Mouse (Mus musculus): ENCODE data around the gene Ttc23l. TPM values are rescaled to one million over a fixed set of nuclear protein-coding genes. Genes with fewer than 3 reads are reported as not detected.

Ttc23l gene
- polyA plus RNA-seq (2012; ENCODE audit: insufficient read depth, insufficient read length, low replicate concordance, missing spikeins) = not detected in 2 replicates

DNA sequence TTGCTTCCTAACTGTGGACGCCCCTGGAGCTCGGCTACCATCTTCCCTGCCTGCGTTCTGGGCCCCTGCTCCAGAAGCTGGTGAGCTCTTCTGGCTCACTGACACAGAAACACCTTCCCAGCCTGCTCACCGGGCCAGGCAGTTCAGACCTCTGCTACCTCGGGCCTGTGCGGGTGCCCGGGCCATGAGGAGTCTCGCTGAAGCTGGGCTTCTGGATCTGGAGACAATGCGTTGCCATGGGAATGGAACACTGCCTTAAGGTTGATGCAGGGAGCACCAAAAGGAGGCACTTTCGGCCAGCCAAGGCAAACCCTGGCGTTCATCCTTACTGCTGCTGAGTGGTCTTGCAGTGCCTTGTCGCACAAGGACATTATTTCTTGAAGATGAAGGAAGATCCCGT lies at the start of gene Ttc23l:
Ttc23l (minus strand) TSS at position 204 of the 400 bp plus-strand sequence.
- TF ChIP-seq POLR2A (IDR thresholded peaks at IDR 0.05; ENCODE audit: insufficient read depth, low read depth, low read length) (no peak), CTCF (IDR thresholded peaks at IDR 0.05; ENCODE audit: insufficient read depth, low read depth, low read length) (no peak)
- whole genome bisulfite sequencing = 81% methylated on average over 13 of the region's 13 CpGs
- Histone ChIP-seq H3K4me1 (ENCODE audit: control insufficient read depth, insufficient read depth, low read length) (no peaks in the 10 kb centered on the region), H3K27ac (ENCODE audit: insufficient read depth, low read depth, low read length) (no peak within 1 kb of the TSS), H3K4me3 (ENCODE audit: insufficient read depth, low read depth, low read length) (no peak within 1 kb of the TSS)

DNA sequence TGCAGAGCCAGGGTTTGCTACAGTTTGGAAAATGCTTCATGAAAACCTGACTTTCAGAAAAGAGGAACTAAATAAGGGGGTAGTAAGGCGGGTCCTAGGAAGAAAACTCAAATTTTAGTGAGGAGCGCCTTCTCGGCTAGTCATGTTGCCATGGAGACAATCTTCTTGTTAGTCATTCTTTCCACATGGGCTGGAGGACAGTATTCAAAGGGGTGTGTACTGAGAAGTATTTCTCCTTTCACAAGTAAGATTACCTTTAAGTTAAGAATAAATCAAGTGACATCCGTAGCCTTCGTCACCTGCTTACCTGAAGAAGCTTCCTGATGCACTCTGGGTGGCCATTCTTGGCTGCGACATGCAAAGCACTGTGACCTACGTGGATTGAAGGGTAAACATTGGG lies 40.9 kb upstream of the Ttc23l start:
- Histone ChIP-seq H3K4me3 (ENCODE audit: insufficient read depth, low read depth, low read length) (no peak overlapping the region), H3K27ac (ENCODE audit: insufficient read depth, low read depth, low read length) (no peak overlapping the region; the same call in 1 of the 2 replicates), H3K4me1 (ENCODE audit: control insufficient read depth, insufficient read depth, low read length) (peaks cover 5% of the 10 kb centered on the region)
- TF ChIP-seq POLR2A (IDR thresholded peaks at IDR 0.05; ENCODE audit: insufficient read depth, low read depth, low read length) (no peak), CTCF (IDR thresholded peaks at IDR 0.05; ENCODE audit: insufficient read depth, low read depth, low read length) (no peak)
- 56% methylated on average over 7 of the region's 7 CpGs for WGBS

DNA sequence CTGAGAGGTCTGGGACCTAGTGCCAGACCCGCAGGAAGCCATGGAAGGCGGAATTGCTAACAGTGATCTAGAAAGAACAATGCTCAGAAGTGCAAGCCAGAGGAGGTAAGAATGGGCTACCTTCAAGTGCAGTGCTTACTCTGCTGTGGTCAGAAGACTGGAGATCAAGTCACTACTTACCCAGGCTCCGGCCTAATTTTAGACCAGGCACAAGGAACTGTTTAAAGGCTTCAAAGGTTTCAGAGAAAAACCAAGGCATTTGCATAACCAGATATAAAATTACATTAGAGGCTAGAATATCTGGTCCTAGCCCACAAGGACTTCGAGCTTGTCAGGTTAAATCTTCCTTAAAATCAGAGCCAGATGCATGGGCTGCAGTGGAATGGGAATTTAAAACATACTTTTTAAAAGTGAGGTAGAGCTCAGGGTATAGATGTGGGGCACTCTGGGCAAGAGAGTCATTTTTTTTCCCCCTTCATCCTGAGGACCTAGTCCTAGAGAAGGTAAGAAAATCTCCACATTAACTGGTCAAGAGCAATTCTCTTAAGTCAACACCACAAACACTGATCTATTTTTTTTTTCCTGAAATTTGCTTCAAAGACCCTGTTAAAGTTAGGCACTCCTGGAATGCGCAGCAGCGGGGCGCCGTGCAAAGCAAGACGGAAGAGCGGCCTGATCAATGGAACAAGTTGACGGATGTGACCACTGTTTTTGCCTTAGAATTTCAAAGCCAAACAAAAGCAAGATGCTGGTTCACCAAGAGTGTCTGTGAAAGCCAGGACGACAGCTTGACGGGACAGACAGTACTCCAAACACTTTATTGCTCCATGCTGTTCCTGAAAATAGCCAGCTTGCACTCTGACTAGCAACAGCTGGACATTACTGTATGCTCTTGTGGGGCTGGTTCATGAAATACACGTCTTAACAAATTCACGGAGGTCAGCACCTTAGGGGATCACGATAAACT lies 40.1 kb upstream of the Ttc23l start:
- TF ChIP-seq CTCF (IDR thresholded peaks at IDR 0.05; ENCODE audit: insufficient read depth, low read depth, low read length) = no peak
- no peak for TF ChIP-seq POLR2A (IDR thresholded peaks at IDR 0.05; ENCODE audit: insufficient read depth, low read depth, low read length)
- WGBS = 83% methylated on average over 16 of the region's 16 CpGs
- Histone ChIP-seq H3K4me3 (ENCODE audit: insufficient read depth, low read depth, low read length) (no peak overlapping the region), H3K4me1 (ENCODE audit: control insufficient read depth, insufficient read depth, low read length) (peaks cover 5% of the 10 kb centered on the region), H3K27ac (ENCODE audit: insufficient read depth, low read depth, low read length) (no peak overlapping the region)

DNA sequence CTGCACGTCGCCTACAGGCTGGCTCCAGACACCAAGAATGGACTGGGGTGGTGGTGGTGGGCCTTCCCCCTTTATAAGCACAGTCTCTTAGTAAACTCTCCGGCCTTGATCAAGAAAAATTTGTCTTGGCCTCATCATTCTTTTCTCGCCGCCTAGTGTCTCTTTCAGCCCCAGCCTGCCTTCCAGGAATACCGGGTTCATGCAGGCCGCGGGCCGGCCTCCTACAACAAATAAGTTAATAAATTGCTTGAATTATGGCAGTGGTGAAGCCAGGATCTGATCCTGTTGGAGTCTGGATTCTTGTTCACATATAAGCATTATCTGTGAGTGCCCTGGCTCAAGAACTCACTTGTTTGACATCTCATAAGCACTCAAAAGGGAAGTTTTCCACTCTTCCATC lies 38.4 kb upstream of the Ttc23l start:
- 97% methylated on average over 9 of the region's 9 CpGs for WGBS
- H3K4me3 ChIP-seq (ENCODE audit: insufficient read depth, low read depth, low read length) = no peak overlapping the region
- no peak overlapping the region for H3K27ac ChIP-seq (ENCODE audit: insufficient read depth, low read depth, low read length)
- peaks cover 5% of the 10 kb centered on the region for H3K4me1 ChIP-seq (ENCODE audit: control insufficient read depth, insufficient read depth, low read length)
- TF ChIP-seq POLR2A (IDR thresholded peaks at IDR 0.05; ENCODE audit: insufficient read depth, low read depth, low read length) = no peak
- no peak for TF ChIP-seq CTCF (IDR thresholded peaks at IDR 0.05; ENCODE audit: insufficient read depth, low read depth, low read length)

DNA sequence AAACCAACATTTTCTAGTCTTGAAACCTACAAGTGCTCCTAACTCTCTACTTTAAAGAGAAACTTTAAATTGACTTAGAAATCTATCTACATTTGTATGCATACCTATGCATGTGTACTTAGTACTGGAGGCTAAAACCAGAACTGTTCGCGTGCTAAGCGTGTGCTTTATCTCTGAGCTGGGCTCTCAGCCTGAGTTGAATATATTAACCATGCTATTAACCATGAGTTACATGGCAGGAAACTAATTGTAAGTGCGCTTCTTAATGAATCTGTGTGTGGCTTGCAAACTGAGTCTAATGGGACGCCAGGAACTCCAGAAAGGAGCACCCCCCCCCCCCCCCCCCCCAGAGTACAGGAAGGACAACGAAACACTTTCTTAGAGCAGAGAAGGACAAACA lies 36.9 kb upstream of the Ttc23l start:
- 47% methylated on average over 6 of the region's 6 CpGs for WGBS
- H3K4me3 ChIP-seq (ENCODE audit: insufficient read depth, low read depth, low read length) = no peak overlapping the region

DNA sequence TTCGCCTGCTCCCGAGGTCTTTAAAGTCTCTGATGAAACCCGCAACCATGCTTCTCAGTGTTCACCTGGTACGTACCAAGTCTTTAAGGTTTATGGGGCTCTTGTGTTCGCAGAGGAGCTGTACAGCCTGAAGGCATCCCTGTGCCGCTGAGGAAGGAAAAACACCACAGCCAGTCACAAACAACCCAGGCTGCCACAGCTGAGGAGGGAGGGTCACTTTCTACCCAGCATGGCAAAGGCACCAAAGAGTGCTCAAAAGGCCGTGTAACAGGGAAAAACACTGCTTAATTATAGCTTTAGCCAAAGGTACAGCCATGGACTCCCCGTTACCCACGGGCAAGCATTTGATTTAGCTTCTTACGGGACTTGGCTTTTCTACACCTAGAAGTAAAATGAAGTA lies 36.4 kb upstream of the Ttc23l start:
- 61% methylated on average over 10 of the region's 10 CpGs for WGBS
- Histone ChIP-seq H3K27ac (ENCODE audit: insufficient read depth, low read depth, low read length) (no peak overlapping the region), H3K4me1 (ENCODE audit: control insufficient read depth, insufficient read depth, low read length) (peaks cover 3% of the 10 kb centered on the region), H3K4me3 (ENCODE audit: insufficient read depth, low read depth, low read length) (no peak overlapping the region)
- TF ChIP-seq CTCF (IDR thresholded peaks at IDR 0.05; ENCODE audit: insufficient read depth, low read depth, low read length) = no peak
- no peak for TF ChIP-seq POLR2A (IDR thresholded peaks at IDR 0.05; ENCODE audit: insufficient read depth, low read depth, low read length)

More for the DNA sequence above, 36.9 kb upstream of the Ttc23l start:
- H3K4me1 ChIP-seq (ENCODE audit: control insufficient read depth, insufficient read depth, low read length) = peaks cover 3% of the 10 kb centered on the region
- no peak overlapping the region for H3K27ac ChIP-seq (ENCODE audit: insufficient read depth, low read depth, low read length)
- TF ChIP-seq CTCF (IDR thresholded peaks at IDR 0.05; ENCODE audit: insufficient read depth, low read depth, low read length) (no peak), POLR2A (IDR thresholded peaks at IDR 0.05; ENCODE audit: insufficient read depth, low read depth, low read length) (no peak)

DNA sequence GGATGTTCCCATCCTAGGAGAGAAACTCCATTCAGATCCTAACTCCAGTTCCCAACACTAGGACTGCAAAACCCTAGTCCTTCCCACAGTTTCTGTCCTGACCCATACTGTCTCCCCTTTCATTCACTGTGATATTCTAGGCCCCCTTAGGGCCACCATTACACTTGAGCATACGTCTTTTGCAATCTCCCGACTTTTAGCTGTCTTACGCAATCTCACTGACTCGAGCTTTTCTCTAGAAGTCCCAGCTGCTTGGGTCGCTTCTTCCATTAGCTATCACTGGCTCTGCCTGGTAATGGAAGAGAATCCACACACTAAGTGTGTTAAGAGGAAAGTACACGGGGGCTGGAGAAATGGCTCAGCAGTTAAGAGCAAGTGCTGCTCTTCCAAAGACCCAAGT lies 34.6 kb upstream of the Ttc23l start:
- Histone ChIP-seq H3K4me3 (ENCODE audit: insufficient read depth, low read depth, low read length) (no peak overlapping the region), H3K27ac (ENCODE audit: insufficient read depth, low read depth, low read length) (no peak overlapping the region), H3K4me1 (ENCODE audit: control insufficient read depth, insufficient read depth, low read length) (no peaks in the 10 kb centered on the region)
- TF ChIP-seq CTCF (IDR thresholded peaks at IDR 0.05; ENCODE audit: insufficient read depth, low read depth, low read length) = no peak
- WGBS = 93% methylated on average over 6 of the region's 6 CpGs

DNA sequence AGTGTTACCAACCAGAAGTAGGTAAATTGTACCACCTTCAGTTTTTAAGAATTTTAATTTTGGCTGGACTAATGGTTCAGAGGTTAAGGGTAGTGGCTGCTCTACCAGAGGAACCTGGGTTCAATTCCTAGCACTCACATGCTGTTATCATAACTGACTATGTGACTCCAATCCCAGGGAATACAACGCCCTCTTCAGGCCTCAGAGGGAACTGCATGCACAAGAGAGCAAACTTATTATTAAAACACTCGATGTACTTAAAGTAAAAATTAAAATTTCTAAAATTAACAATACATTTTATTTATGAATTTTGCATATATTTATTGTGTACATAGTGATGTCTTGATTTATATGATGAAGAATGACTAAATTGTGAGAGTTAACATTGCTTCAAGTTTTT lies 28.1 kb upstream of the Ttc23l start:
- H3K4me3 ChIP-seq (ENCODE audit: insufficient read depth, low read depth, low read length) = no peak overlapping the region
- TF ChIP-seq CTCF (IDR thresholded peaks at IDR 0.05; ENCODE audit: insufficient read depth, low read depth, low read length) = no peak
- no peak for TF ChIP-seq POLR2A (IDR thresholded peaks at IDR 0.05; ENCODE audit: insufficient read depth, low read depth, low read length)
- H3K4me1 ChIP-seq (ENCODE audit: control insufficient read depth, insufficient read depth, low read length) = no peaks in the 10 kb centered on the region
- 91% methylated on average over 2 of the region's 2 CpGs for WGBS
- no peak overlapping the region for H3K27ac ChIP-seq (ENCODE audit: insufficient read depth, low read depth, low read length)

DNA sequence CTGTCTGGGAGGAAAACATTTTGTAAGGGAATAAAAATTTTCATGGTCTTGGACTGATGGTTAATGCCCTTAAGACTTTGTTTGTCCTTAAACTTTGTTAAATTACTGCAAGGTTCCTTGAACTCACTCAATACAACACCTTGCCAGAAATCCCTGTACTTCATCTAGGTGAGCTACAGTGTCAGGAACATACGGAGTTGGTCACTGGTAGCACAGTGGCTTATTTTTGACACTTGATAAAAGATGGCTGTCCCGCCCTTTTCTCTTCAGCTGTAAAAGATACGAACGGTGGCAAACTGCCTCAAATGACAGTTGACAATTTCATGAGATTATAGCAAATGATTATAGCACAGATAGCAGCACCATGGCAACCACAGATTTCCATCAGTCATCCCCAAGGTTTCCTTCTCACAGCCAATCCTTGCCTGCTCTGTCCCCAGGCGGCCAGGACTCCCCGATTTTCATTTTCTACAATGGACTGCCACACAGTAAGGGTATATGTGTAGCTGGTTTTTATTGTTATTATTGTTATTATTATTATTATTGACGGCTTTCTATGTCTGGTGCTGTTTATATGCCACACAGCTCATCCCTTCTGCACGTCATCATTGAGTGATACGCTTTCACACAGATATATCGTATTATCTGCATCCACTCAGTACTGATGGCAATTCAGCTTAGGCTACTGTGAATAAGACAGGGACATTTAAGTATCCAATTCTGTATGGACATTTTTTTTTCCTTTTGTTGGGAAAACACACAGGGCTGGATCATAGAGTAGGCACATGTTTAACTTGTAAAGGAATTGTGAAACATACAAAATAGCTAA lies 26.1 kb upstream of the Ttc23l start:
- 83% methylated on average over 10 of the region's 10 CpGs for WGBS
- TF ChIP-seq CTCF (IDR thresholded peaks at IDR 0.05; ENCODE audit: insufficient read depth, low read depth, low read length) = no peak
- no peak for TF ChIP-seq POLR2A (IDR thresholded peaks at IDR 0.05; ENCODE audit: insufficient read depth, low read depth, low read length)
- no peak overlapping the region for H3K4me3 ChIP-seq (ENCODE audit: insufficient read depth, low read depth, low read length)
- H3K4me1 ChIP-seq (ENCODE audit: control insufficient read depth, insufficient read depth, low read length) = no peaks in the 10 kb centered on the region
- no peak overlapping the region for H3K27ac ChIP-seq (ENCODE audit: insufficient read depth, low read depth, low read length)

Data from olfactory bulb, adult 2 months (tissue).